Mouse (Mus musculus) kidney, adult 2 months (tissue): ENCODE data around the gene Grm1.

Experiments used
- CTCF ChIP-seq: fragments of 200-500 bp; conservative IDR thresholded peaks from 2 replicates; pipeline ENCODE4 v1.5.1; 2011; ENCODE audit warnings: low read depth, mild to moderate bottlenecking, control low read depth, low read length, moderate library complexity, mixed read lengths; ENCODE audit not compliant: insufficient read depth, insufficient read length
- POLR2A ChIP-seq: fragments of 200-500 bp; IDR thresholded peaks from one replicate; pipeline ENCODE4 v1.6.1; 2011; ENCODE audit warnings: low read depth, low read length, control low read depth

- TF ChIP-seq CTCF, result no peak
- TF ChIP-seq POLR2A, result no peak
Observed at GRCm38 (mm10) chr10:10942248-10942647, 139.9 kb downstream of the Grm1 start.
